ENCODE assay signal across 7 mouse cellular contexts in genomic region chr15:82147611-82148111, GRCm38 (mm10). TPM values are rescaled to one million over a fixed set of nuclear protein-coding genes. Genes with fewer than 3 reads are reported as not detected.
DNase-seq lines count a peak whose midpoint lies in the region; ATAC-seq lines count a peak whose summit lies in the region.

No protein-coding gene starts in this region.

- peak overlapping the region; percentile 78 for H3K4me2 ChIP-seq in forebrain, embryonic 15.5 days (replicated peaks)
- H3K4me2 ChIP-seq in hindbrain, embryonic 12.5 days (replicated peaks): peak overlapping the region; percentile 87

- H3K9me3 ChIP-seq in forebrain, embryonic 15.5 days: no peaks in the 10 kb centered on the region
- H3K9me3 ChIP-seq in hindbrain, embryonic 12.5 days (replicated peaks): no peaks in the 10 kb centered on the region

- ATAC-seq in forebrain, embryonic 15.5 days (replicated peaks): no peak
- peak; percentile 12 for ATAC-seq in hindbrain, embryonic 12.5 days (ENCODE audit: low FRiP score)
- 0 out of 2 replicates have a peak, but pooled peaks have one; percentile 6 for ATAC-seq in megakaryocyte, adult 5-6 weeks (ENCODE audit: poor library complexity, severe bottlenecking)

- H3K36me3 ChIP-seq in forebrain, embryonic 15.5 days: no peaks in the 10 kb centered on the region
- 0 out of 2 replicates have a peak, but pooled peaks cover 5% of the 10 kb centered on the region for H3K36me3 ChIP-seq in hindbrain, embryonic 12.5 days

- H3K27ac ChIP-seq in forebrain, embryonic 15.5 days (replicated peaks): peak overlapping the region; percentile 99
- peak overlapping the region; percentile 99 for H3K27ac ChIP-seq in hindbrain, embryonic 12.5 days

- peak overlapping the region; percentile 71 for H3K9ac ChIP-seq in forebrain, embryonic 15.5 days (replicated peaks)
- H3K9ac ChIP-seq in hindbrain, embryonic 12.5 days: peak overlapping the region; percentile 93

- H3K27me3 ChIP-seq in forebrain, embryonic 15.5 days: no peaks in the 10 kb centered on the region
- no peaks in the 10 kb centered on the region for H3K27me3 ChIP-seq in hindbrain, embryonic 12.5 days

- peaks cover 67% of the 10 kb centered on the region for H3K4me1 ChIP-seq in forebrain, embryonic 15.5 days
- H3K4me1 ChIP-seq in hindbrain, embryonic 12.5 days: peaks cover 34% of the 10 kb centered on the region

- WGBS in forebrain, embryonic 15.5 days: under 1% methylated on average over 45 of the region's 50 CpGs
- WGBS in hindbrain, embryonic 12.5 days: under 1% methylated on average over 50 of the region's 50 CpGs

- peak overlapping the region; percentile 66 for H3K4me3 ChIP-seq in forebrain, embryonic 15.5 days
- H3K4me3 ChIP-seq in hindbrain, embryonic 12.5 days: peak overlapping the region; percentile 92

- peak; percentile 75 for DNase-seq in NIH3T3 (ENCODE audit: low read depth)
- peak; percentile 58 for DNase-seq in cerebellum, adult 11 months
- DNase-seq in left cerebral cortex, adult 11 months (ENCODE audit: low spot score): peak; percentile 46
- DNase-seq in right cerebral cortex, postnatal 4 days: peak; percentile 55

RNA-seq across cellular contexts. Expression of gene Srebf2, which starts 0.7 kb away (rescaled TPM):
- polyA plus RNA-seq in forebrain, embryonic 15.5 days (2015; fragmentation: Nextera tagmentation; extraction: Ambion mirVana): 223 and 225 TPM in 2 replicates
- 230 and 244 TPM in 2 replicates for polyA plus RNA-seq in hindbrain, embryonic 12.5 days (2016; fragmentation: Nextera tagmentation; extraction: Ambion mirVana)
- 39.0 and 40.7 TPM in 2 replicates for total RNA-seq in megakaryocyte, adult 5-6 weeks (2015)
- 39.8 and 40.7 TPM in 2 replicates for total RNA-seq in megakaryocyte, adult 5-6 weeks (2017)

RNA-seq across cellular contexts. Expression of gene Ccdc134, which starts 19.9 kb away (rescaled TPM):
- polyA plus RNA-seq in forebrain, embryonic 15.5 days (2015; fragmentation: Nextera tagmentation; extraction: Ambion mirVana): 17.7 and 18.4 TPM in 2 replicates
- polyA plus RNA-seq in hindbrain, embryonic 12.5 days (2016; fragmentation: Nextera tagmentation; extraction: Ambion mirVana): 17.0 and 17.1 TPM in 2 replicates
- total RNA-seq in megakaryocyte, adult 5-6 weeks (2015): 7.8 and 8.8 TPM in 2 replicates
- 22.6 and 23.5 TPM in 2 replicates for total RNA-seq in megakaryocyte, adult 5-6 weeks (2017)
